Mouse (Mus musculus) 3134 (cell line): ENCODE results near the gene Nabp1.
A peak's percentile ranks its signal among the peaks of the same experiment; 100 is the strongest.
"Not testable (repeated sequence)": the region's sequence is repeated elsewhere in the genome, so short reads cannot be mapped to it uniquely, and the experiment has no call there.

Experiments
- DNase-seq: peaks from one replicate; pipeline ENCODE4 v3.0.0-alpha.2; 2011; ENCODE audit warnings: low spot score; ENCODE audit not compliant: insufficient read length; ENCODE audit errors: extremely low read depth

The Nabp1 gene

DNA sequence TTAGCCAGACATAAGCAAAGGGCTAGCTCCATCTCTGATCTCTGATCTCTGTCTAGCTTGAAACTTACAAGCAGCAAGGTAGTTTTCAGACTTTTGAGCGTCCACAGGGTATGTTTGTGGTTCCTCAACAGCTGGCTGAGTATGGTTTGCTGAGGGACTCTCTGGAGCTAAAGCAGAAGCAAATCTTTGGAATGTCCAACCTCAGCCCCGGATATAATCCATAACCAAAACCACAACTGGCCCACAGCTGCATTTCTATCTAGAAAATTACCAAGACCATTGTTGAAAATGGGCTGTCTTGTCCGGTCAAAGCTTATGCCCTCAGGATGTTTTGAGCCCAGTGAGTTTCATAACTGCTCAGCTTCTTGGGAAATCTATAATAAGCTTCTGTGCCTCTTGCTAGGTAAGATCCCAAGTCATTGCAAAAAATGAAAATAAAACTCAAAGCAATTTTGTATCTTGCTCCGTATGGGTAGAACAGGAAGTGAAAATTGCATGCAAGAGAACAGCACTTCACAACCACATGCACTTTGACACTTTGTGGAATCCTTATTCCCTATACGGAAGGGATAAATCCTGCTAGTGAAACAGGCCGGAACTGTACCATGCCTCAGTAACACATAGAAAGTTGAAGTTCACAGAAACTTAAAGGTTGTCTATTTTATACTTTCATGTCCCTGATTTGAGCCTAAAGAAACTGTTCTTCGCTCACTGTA lies 15.5 kb upstream of the Nabp1 start:
- DNase-seq, result peak; percentile 47

DNA sequence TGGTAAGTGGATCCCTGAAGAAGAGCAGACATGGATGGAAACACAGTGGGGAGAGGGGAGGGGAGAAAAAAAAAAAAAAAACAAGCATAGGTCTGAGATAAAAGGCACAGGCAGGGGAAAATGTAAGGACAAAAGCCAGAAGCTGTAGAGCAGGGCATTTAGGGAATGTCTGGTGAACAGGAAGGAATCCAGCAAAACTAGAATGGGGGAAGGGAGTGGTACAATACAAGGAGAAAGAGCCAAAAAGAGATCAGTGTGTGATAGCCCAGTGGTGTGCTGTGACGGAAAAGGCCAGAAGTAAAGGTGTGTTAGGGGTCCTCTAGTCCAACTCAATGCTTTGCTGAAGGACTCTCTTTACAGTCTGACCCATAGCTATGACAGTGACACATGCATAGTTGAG lies 8.1 kb upstream of the Nabp1 start:
- no peak for DNase-seq

DNA sequence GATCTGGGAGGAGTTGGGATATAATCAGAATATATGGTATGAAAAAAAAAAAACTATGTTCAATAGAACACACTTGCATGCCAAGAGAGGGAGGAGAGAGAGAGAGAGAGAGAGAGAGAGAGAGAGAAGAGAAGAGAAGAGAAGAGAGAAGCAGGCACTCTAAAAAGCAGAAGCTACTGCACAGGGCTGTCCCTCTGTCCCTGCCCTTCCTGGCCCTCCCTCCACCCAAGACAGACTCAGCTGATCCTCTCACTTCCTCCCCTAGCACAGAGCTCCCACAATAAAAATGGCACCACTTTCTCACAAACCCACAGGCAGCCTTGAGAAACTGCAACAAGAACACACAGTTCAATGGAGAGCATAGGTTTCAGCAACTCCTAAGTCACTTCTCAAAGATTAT lies 2.2 kb upstream of the Nabp1 start:
- no peak for DNase-seq

DNA sequence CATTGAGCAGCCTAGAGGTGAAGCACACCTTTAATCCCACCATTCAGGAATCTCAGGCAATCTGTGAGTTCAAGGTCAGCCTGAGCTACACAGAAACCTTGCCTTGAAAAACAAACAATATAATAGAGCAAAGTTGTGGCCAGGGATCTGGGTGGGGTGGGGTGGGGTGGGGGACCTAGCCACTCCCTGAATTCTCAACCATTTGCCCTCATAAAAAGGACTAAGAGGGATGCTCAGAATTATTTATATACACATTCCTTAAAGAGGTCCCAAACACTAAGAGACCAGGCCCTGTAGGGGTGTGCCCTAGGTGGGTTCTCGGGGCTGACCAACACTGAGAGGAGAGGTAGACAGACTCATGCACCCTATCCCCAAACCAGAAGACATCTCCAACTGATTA lies 1.5 kb upstream of the Nabp1 start:
- DNase-seq, result no peak

DNA sequence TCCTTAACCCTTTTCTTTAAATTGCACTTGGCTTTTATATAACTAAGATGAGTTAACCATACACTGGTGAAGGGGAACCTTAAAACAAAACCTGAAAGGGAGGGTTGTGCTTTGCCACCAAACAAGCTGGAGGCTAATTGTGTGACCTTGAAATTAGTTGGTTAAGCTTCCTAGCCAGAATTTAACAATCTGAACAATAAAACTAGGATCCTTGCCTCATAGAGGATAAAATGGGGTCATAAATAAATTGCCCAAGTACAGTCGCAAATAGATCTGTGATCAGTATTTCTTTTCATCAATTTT lies 753 bp upstream of the Nabp1 start:
- DNase-seq, result no peak

DNA sequence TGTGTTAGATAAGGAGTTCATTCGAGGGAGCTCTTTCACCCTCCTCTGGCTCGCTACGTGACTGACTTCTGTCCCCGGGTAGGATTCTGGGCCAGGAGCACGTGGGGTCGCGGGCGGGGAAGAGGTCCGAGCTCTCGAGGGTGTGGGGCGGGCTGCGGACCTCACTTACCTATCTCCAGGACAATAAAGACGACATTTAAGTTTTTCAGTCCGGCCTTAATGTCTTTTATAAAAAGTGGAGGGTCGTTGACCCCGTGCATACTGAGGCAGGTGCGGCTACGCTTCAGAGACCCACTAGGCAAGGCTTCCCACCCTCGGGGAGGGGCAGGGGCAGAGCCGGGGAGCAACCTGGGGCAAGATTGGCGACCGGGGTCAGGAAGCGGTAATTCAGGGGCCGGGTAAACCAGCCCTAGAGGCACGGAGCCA lies 556 bp downstream of the Nabp1 start:
- no peak for DNase-seq

DNA sequence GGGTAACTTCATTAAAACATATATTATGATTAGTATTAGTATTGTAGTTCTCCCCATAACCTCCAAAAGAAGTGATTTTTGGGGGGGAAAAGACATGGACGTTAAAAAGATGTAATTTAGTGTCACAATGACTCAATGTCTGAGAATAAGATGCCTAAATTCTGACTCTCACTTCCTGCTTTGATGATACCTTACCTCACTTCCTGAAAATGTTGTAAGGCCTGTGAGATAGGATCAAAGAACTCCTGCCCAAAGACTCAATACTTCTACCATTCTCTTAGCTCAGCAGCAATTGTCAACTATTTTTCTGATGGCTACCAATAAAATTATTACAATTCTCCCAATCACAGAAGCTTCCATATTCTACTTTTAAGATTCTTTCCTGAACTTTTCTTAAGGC lies 1.8 kb downstream of the Nabp1 start:
- no peak for DNase-seq

DNA sequence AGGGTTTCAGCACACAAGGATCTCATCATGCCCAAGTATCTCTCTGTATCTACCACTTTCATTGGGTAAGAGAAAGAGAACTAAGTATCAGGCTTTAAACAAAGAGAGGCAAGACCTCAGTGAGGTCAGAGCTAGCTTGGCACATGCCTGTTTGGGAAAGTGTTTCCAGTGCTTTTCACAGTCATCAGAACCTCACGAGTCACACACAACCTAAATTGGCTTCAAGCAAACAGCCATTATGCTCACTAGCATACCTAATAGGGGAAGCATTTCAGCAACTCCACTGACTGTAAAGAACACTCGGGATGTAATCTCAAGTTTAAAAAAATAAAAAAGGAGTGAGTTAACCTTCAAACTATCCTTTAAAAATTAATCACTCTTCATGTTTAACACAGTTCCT lies 10.1 kb downstream of the Nabp1 start:
- DNase-seq, result no peak

DNA sequence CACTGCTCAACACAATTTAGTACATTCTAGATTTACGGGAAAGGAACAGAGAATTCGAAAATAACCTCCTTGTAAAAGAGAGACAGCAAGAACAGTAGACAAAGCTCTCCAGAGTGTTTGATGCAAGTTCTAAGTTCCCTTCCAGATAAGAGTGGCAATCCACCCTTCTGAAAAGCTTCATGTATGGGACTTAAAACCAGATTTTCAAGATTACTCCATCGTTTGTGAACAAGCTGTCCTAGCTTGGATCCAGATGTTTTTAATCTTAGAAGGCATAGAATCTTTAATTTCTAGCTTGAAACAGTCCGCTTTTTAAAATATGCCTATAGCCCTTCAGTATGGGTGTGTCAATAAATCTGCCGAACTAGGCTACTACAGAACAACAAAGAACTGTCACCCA lies 11.0 kb downstream of the Nabp1 start:
- DNase-seq, result no peak

DNA sequence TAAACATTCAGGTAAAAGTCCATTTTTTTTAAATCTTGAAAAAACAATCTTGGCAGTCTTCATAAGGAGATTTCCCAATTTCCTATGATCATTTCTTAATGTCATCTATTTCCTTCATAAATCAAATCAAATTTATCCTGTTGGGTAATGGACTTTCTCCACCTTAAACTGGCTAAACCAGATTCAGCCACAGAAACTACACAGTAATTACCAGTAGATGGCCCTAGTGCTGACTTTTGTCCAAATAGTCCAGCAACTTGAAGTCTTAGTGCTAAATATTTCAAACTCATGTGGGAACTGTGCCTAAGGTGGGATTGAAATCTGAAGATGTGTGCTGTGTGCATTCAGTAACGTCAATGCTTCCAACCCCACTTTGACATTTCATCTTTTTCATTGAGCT lies 11.8 kb downstream of the Nabp1 start:
- no peak for DNase-seq

DNA sequence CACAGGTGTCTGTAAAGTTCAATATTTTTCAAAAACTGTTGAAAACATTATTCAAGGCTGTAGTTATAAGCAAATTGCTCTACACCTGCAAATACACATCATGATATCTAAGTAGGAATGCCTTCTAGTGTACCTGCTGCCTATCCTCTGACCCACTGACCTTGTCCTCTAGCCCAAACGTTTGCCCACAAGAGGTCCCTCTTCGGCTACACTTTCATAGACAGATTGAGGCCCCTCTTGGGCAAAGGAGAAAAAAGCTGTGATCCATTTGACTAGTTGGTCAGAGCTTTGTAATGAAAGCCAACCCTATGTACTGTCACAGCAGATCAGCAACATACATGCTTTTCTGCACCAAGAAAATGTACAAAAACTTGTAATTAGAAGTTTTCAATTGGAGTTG lies 12.9 kb downstream of the Nabp1 start:
- DNase-seq, result no peak

DNA sequence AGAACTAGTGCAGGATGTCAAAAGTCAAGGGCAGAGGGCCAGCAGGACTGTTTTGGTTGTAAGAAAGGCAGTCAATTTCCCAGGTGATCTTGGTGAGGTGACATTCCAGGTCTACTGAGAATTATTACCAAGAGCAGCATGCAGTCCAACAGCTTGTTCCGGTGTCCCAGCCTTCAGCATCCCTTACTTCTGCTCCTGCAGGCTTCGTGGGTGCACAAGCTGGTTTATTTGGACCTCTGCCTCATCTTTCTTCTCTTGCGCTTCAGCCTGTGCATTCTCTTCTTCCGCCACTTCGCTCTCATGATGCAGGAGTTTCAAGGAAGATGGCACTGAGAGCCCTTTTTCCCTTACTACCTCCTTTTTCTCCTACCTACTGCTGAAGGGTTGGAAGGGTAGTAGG lies 15.2 kb downstream of the Nabp1 start:
- no peak for DNase-seq

DNA sequence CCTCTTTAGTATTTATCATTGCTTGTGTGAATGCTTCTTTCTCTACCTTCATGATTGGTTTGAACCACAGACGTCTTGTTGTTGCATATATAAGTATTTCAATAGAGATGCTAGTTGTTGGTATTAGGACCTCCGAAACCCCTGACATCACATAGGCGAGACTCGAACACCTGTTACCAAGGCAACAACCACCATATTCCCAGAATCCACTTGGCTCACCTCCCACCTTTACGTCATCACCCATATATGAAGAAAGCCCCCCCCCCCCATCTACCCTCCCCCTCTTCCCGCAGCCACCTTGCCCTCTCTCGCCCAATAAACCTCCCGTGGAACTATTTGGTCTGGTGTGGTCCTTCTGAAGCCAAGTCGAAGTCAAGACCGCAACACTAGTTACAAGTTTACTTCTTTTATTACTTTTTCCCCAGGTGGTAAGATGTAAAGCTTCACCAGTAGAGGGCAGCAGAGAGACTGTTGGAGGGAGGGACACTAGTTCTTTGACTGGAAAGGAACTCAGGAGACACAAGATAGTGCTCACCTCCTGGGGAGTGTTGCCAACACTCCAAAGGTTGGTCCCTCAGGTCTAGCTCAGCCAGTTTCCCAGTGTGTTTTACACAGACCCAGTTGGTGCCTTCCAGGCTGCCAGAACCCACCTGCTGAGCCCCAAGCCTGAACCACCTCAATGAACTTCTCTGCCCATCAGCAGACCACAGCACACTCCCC lies 19.3 kb downstream of the Nabp1 start:
- DNase-seq, result peak; percentile 35

DNA sequence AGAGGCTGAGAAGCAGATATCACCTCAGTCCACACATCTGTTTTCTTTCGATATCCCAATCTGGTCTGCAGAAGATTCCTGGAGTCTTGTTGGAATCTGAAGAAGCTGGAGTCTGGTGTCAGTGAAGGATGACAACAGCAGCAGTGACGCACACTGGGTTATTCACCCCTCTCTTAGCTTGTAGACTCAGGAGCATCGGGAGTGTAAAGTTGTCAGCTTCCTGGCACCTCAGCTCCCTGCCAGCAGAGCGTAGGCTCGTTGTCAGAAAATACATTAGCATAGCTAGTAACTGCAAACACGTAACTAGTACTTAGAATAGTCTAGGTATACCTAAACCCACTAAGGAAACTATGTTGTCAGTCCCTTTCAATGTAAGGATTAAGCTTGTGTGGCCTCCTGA lies 20.1 kb downstream of the Nabp1 start:
- no peak for DNase-seq

DNA sequence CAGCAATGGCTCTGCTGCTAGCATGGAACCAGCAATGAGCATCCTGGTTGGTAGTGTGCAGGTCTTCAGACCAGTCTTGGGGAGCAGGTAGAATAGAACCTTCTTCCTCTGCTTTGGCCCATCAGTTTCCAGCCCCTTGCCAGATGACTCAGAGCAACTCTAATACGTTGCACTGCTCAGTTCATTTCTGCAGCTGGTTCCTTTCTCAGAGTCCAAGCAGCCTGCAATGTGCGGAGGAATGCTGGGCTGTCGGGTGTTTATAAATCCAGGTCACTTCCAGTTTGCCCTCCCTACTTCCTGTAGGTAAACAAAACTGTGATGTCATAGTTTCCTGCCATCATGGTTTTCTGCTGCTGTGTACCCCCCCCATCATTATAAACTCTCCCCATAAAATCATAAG lies 21.0 kb downstream of the Nabp1 start:
- DNase-seq, result no peak

DNA sequence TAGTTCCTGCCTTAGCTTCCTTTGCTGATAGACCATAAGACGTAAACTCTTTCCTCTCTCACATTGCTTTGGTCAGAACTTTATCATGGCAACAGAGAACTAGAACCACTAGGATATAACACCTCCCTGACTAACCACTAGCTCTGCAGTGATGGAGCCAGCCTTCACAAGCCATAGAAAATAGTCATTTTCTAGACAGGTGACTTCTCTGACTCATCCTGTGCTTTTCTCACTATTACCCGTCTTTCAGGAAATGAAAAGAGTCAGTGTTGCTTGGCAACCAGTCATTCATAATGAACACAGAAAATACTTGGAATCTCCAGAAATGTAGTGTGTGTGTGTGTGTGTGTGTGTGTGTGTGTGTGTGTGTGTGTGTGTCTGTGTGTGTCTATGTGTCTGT lies 29.4 kb downstream of the Nabp1 start:
- no peak for DNase-seq

DNA sequence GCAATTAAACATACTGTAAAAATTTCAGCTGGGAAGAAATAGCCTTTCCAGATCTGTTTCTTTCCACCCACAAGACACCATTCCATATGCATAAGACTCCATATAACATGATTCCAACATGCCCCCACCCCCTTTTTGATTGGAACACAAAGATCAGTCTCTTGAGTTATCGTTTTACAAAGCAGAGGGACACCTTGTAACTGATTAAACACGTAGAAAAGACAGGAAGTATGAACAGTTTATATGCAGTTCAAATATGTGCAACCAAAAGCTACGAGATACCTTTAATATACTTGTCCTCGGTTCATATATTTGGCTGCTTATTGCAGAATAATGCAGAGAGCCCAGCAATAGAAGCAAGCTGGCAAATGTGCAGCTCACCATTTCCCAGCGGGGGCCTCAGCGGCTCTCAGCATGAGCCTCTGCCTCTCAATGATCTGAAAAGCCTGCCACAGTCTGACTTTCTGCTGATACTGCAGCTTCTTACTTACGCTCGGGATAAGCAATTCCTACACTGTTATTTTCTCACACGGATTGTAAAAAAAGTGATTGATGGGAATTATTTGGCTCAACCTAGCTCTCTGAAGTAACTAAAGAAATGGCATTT lies 32.3 kb downstream of the Nabp1 start:
- DNase-seq, result no peak

DNA sequence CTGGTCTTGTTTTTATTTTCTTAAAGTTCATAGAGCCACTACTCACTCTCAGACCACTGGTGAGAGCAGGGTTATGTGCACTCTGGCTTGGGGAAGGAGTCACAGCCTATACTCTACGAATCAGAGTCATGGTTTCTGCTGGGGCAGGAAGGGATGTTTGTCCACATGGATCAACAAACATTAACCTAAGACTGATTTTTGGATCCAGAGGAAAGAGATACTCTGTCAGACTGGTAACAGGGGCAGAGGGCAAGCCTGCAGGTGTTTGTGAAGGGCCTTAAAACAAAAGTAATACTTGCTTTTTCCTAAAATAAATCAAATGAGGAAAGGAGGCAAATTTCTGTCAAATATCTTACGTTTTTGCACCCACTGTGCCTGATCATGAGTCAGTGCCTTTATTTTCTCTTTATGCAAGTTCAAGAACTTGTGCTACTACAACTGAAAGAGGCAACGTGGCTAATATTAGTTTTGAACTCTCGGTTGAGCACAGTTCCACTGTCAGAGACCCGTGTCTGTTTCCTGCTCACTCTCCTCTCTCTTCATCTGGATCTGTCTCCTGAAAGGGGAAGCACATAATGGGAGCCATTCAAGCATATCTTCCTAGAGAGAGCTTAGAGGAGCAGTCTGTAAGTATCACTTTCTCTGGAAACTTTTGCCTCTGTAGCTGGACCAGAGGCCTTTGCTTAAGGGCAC lies 32.9 kb downstream of the Nabp1 start:
- DNase-seq, result no peak

DNA sequence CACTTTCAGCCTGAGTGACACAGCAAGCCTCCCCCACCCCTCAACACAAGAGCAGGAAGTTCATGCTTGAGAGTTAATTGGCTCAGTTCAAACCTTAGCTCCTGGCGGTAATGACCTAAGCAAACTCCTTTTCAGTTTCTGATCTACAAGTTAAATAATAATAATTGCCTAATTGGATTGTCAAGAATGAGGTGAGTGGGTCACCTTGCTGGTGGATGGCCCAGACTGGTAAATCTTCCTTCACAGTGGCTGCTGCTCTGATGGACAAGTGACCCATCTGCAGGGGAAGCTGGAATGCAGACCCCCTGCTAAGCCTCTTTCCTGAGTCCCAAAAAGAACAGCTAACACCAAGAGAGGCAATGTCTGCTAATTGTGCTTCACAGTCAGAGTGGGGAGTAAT lies 48.5 kb downstream of the Nabp1 start:
- DNase-seq, result no peak

DNA sequence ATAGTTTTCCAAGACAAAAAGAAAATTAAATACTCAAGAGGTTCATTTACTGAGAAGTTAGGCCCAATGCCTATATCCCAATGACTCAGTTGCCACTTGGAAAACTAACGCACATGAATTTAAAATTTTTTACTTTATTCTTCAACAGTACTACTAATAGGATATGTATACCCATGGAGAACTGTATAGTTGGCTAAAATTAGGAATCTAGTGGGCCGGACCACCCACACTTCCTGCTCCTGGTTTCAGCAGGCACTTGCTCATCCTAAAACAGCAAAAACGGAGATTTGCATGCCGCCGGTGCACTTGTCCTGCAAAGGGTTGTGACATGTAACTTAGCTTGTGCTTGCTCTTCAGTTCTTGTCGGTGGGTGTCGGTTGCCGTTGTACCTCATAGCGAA lies 51.9 kb downstream of the Nabp1 start:
- no peak for DNase-seq

DNA sequence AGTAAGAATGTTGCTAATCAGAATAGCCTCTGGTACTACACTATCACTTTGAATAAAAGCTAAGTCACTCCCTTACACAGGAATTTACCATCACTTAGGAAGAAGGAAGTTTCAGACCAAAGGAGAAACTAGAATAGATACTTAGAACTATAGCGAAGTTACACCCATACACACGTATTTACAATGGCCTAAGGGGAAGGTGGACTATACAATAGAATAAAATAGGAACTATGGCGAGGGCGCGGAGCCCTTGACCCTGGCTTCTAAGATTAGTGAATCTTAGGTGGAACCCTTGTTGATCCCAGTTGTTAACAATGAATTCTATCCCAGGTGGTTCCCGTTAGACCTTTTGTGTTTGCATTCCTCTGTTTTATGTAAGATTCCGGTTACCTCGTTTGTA lies 57.2 kb downstream of the Nabp1 start:
- DNase-seq, result not testable (repeated sequence)

DNA sequence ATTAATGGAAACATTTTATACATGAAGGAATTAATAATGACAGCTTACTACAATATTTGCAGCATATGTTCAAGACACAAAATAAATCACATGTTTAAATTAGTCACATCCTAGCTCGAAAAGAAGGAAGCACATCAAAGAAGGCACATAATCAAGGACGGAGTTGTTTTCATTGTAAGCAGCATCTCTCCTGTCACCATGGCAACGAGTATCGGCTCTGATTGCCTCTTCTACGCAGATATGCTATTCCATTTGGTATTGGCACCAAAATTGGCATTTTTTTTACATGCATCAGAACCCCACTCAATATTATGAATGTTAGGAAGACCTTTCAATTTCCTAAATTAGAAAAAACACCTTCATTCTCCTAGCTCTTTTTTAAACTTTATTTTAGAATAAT lies 59.5 kb downstream of the Nabp1 start:
- no peak for DNase-seq
